Mouse (Mus musculus) heart, embryonic 15.5 days (tissue): ENCODE measurements around the gene 4930590J08Rik. TPM values are rescaled to one million over a fixed set of nuclear protein-coding genes. Genes with fewer than 3 reads are reported as not detected.

Experiments used
- ATAC-seq: fragments of 200-750 bp; cut with Nextera tagmentation; replicated peaks from 2 replicates; pipeline ENCODE4 v1.8.0; 2017; ENCODE audit warnings: low read depth, moderate TSS enrichment; ENCODE audit not compliant: insufficient number of reproducible peaks, insufficient read depth, low FRiP score
- H3K27ac ChIP-seq: fragments of 300-500 bp; sonication (generic); 2 replicates; pipeline ENCODE4 v1.5.1; 2015; ENCODE audit warnings: mild to moderate bottlenecking, inconsistent platforms
- H3K27me3 ChIP-seq: fragments of 300-500 bp; sonication (generic); 2 replicates; pipeline ENCODE4 v1.6.1; 2015; ENCODE audit warnings: inconsistent platforms
- H3K36me3 ChIP-seq: fragments of 300-500 bp; sonication (generic); 2 replicates; pipeline ENCODE4 v1.6.1; 2015; ENCODE audit warnings: mild to moderate bottlenecking, inconsistent platforms
- H3K4me1 ChIP-seq: fragments of 300-500 bp; sonication (generic); replicated peaks from 2 replicates; pipeline ENCODE4 v1.6.1; 2015; ENCODE audit warnings: inconsistent platforms
- H3K4me2 ChIP-seq: fragments of 300-500 bp; sonication (generic); 2 replicates; pipeline ENCODE4 v1.6.1; 2015; ENCODE audit warnings: inconsistent platforms, mild to moderate bottlenecking, moderate library complexity
- H3K4me3 ChIP-seq: fragments of 300-500 bp; sonication (generic); 2 replicates; pipeline ENCODE4 v1.5.1; 2015; ENCODE audit warnings: mild to moderate bottlenecking, inconsistent platforms
- H3K9ac ChIP-seq: fragments of 300-500 bp; sonication (generic); 2 replicates; pipeline ENCODE4 v1.6.1; 2015; ENCODE audit warnings: mild to moderate bottlenecking, inconsistent platforms
- H3K9me3 ChIP-seq: fragments of 300-500 bp; sonication (generic); replicated peaks from 2 replicates; pipeline ENCODE4 v1.6.1; 2016; ENCODE audit warnings: inconsistent platforms
- WGBS: fragments of 180-500 bp; shearing (Covaris S2); methylation state at CpG from one replicate; pipeline ENCODE4 v1.1.7; 2015; ENCODE audit warnings: mixed read lengths; 5-methylcytosine and 5-hydroxymethylcytosine counted together
- polyA plus RNA-seq: library from polyadenylated mRNA; unstranded; fragments of >200 nt; fragmentation: Nextera tagmentation; extraction: Ambion mirVana; gene quantifications from 2 replicates; pipeline ENCODE4 v1.2.1, GENCODE M21; 2015

4930590J08Rik gene
- polyA plus RNA-seq, 1 experiment from 2014 or later: 0.31 TPM

DNA sequence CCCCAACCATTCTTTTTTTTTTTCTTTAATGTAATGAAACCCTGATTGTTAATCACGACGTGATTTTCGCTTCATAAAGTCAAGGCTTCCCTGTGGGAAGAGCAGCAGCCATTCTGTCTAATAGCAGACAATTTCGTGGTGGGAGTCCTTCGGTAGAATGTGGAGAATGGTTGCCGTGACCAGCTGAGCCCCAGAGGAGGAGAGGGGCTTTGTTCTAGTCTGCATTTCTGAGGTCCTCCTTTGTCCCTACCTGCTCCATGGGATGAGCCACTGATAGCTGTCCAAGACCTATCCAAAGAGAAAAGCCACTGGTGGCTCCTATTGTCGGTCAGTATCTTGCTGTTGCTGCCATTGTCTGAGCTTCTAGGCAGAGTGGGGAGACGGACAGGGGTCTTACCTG is 93.5 kb downstream of the 4930590J08Rik start:
- WGBS: 83% methylated on average over 8 of the region's 8 CpGs
- Histone ChIP-seq H3K4me1 (peaks cover 4% of the 10 kb centered on the region), H3K9ac (no peak overlapping the region), H3K36me3 (no peaks in the 10 kb centered on the region), H3K27me3 (no peaks in the 10 kb centered on the region), H3K4me2 (no peak overlapping the region), H3K9me3 (no peaks in the 10 kb centered on the region), H3K27ac (no peak overlapping the region), H3K4me3 (no peak overlapping the region)
- ATAC-seq: no peak

Other genes with a start within 250 kb of the 4930590J08Rik start
- gene Slc6a6, start 218.8 kb upstream of the 4930590J08Rik start, polyA plus RNA-seq: 72.5 and 74.9 TPM in 2 replicates
- gene Grip2, start 75.6 kb upstream of the 4930590J08Rik start, polyA plus RNA-seq: 7.9 and 9.6 TPM in 2 replicates
- 20.4 and 25.0 TPM in 2 replicates for gene Ccdc174, start 24.8 kb upstream of the 4930590J08Rik start, polyA plus RNA-seq
- gene Fgd5, start 76.1 kb downstream of the 4930590J08Rik start, polyA plus RNA-seq: 11.6 and 16.1 TPM in 2 replicates
- 14.8 and 18.7 TPM in 2 replicates for gene Nr2c2, start 188.6 kb downstream of the 4930590J08Rik start, polyA plus RNA-seq